Mouse (Mus musculus) CD4-positive helper T cell, adult 2 months (primary cell): ENCODE results near the gene Morn4.

Experiments used
- DNase-seq: peaks from one replicate; pipeline ENCODE4 v3.0.0-alpha.2; 2012; ENCODE audit warnings: low read depth, missing footprints, low spot score

Morn4 gene

DNA sequence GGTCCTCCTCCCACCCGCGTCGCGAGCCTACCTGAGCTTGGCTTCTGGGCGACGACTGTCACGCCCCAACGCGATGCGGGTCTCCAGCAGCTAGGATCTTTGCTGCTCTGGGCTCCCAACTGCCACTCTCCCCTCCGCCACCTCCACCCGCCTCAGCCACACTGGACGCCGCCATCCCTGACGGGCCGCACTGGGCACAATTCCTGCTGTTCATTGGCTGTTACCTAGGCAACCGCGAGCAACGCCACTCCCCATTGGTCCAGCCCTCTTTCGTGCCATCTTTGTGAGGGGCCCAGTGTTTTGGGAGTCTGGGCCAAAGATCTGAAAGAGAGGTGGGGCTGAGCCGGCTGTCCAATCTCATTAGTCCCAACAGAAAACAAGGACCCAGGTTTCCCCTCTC lies at the start of gene Morn4:
Gene Morn4 (minus strand): TSS at position 192 of the 400 bp plus-strand sequence.
- peak; percentile 51 for DNase-seq

DNA sequence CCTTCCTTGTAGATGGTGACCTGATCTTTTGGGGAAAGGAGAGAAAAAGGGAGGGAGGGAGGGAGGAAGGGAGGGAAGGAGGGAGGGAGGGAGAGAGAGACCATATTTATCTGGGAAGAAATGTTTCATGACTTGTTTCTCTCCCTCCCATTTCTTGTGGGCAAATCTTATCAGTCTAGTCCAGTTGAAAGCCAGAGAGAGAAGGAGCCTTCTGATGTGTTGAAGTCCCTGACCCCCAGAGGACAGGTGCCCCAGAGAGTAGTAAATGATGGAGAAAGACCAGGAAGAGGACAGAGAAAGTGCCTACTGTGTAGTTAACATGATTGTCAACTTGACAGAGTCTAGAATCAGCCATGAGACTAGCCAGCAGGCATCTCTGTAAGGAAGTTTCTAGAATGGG lies 48.9 kb upstream of the Morn4 start:
- no peak for DNase-seq

DNA sequence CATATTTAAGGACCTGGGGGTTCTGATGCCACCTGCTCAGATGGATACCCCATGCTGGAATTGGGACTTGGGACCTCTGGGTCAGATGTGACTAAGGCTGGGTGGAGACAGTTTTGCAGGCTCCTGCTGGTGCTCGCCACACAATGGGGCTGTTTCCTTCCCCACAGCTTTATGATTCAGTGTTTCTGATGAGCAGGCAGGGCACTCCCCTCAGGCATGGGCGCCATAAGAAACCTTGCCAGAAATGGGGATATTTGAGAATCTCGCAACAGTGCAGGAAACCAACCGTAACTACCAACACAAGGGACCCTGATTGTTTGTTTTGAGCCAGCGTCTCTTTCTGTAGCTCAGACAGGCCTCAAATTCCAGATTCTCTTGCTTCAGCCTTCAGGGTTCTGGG lies 44.9 kb upstream of the Morn4 start:
- no peak for DNase-seq

DNA sequence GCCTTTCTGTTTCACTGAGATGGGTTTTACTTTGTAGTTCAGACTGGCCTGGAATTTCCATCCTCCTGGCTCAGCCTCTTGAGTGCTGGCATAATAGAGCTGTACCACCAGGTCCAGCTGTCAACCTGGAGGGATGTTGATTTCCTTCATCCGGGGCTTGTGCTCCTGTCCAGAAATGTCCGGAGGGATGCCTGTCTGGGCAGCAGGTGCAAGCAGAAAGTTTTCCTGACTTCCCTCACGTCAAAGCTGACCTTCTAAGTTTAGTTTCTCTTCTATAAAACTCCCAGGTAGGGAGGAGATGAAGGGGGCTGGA lies 44.1 kb upstream of the Morn4 start:
- no peak for DNase-seq

DNA sequence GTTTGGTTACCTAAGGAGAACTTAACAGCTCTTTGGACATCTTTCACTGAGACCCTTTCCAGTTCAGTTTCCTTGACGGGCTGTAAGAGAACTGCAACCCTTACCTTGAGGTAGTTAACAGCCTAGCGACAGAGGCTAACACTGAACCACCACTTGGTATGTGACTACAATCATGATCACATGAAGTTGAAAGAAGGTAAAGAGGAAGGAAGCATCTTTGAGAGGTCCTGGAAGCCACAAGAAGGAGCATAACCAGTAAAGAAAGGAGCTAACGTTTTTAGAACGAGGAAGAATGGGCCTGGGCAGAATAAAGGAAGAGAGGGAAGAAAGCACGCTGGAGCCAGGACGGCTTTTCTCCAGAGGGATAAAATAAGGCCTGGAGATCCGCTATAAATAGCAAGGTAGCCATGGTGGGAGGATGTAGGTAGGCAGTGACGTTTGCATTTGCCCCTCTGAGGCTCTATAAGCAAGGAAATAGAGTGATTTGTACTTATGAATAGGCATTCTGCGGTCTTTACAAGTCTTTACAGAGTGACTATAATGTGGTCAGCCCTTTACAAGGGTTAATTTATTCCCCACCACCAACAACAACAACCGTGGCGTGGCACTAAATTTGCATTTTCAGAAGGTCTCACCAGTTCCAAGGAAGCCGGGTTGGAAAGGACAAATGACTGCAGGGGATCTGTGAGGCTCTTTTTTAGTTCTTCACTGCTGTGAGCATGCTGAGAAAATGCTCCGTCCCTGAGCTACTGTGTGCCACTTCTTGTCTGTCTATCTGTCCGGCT lies 43.5 kb upstream of the Morn4 start:
- no peak for DNase-seq

DNA sequence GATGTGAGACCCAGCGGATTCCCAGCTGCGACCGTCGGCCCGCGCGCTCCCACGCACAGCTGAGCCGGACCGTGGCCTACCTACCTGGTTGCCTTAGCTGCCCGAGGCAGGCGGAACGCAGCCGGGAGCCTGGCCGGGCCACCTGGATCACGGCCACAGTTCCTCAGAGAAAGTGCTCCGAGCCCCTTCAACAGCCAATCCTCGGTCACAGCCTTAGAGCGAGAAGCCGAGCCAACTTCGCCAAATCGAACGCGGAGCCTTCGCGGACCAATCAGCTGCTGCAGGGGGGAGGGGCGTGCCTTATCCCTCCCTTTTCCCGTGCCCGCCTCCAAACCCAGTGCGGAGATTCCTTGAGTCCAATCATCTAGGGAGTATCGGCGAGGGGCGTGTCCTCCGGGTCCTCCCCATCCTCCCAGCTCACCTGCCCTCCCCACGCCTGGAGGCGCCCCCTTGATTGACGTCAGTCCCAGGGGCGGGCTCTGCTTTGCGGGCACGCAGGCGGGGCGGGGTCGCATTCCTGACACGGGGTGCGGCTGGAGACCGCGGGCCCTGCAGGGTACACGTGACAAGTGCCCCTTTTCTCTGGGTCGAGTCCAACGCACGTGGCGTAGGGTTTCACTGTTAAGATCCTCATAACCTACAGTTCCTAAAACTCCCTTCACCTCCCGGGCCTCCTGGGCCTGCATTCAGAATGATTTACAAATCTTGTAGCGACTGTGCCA lies 42.8 kb upstream of the Morn4 start, which contains the start of gene Avpi1:
Gene Avpi1 (minus strand): TSS at position 273 of the 722 bp plus-strand sequence.
- DNase-seq, result peak; percentile 95

DNA sequence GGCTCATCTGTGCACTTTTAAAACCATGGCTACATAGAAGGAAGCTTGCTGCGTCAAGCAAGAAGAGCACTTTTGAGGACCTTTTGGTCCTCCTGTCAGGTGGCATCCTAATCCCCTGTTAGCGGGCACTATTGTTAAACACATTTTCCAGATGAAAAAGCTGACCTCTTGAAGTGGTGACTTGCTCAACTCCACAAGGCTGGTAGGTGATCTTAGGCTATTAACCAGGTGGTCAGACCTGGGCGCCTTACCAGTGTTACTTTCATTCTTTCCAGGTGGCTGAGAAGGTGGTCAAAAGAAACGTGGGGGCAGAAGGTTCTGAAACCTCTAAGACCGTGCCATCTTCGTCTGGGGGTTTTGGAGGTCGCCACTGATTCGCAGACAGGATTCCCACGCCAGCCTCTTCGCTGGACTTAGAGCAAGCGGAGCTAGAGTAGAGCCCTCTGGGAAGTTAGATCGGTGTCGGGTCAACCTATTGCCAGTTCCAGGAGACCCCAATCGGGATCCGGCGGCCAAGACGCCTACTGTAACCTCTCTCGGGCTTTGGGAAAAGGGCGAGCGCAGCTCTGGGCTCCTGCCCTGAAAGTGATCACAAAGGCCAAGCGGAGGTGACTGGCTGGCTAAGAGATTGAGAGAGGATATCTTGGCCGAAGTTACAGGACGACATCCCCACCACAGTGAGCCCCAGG lies 42.0 kb upstream of the Morn4 start:
- peak; percentile 20 for DNase-seq

DNA sequence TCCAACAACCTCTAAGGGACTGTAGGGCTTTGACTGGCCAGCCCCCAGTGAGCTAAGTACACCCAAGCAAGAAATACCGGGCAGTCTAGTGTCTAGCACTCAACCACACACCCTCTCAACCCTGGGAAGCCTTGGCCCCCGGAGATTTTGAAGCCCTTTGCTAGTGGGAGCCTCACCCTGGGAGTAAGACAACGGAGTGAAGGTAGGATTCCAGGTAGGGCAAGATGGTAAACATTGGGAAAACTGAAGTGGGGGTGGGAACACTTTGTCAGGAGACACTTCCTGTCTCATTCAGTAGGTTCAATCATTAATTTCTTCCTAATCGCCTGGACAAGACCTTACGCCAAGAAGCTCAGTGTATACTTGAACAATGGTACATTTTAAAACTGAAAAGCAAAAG lies 40.9 kb upstream of the Morn4 start:
- DNase-seq, result no peak

DNA sequence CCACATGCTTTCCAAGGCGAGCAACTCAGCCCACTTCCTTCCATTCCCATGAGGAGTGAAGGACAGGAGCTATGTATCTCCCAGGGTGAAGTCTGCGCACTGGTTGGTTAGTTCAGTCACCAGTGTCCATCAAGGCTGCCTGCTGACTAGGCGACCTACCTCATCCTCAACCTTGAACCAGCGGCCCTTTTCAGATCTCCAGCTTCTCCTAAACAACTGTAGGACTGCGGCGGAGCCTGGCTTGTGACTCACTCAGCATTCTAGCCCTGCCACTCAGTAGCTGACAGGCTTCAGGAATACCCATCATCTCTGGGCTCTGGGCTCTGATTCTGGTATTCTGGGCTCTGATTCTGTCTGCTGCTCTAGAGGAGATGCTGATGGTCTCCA lies 40.1 kb upstream of the Morn4 start:
- DNase-seq, result no peak

DNA sequence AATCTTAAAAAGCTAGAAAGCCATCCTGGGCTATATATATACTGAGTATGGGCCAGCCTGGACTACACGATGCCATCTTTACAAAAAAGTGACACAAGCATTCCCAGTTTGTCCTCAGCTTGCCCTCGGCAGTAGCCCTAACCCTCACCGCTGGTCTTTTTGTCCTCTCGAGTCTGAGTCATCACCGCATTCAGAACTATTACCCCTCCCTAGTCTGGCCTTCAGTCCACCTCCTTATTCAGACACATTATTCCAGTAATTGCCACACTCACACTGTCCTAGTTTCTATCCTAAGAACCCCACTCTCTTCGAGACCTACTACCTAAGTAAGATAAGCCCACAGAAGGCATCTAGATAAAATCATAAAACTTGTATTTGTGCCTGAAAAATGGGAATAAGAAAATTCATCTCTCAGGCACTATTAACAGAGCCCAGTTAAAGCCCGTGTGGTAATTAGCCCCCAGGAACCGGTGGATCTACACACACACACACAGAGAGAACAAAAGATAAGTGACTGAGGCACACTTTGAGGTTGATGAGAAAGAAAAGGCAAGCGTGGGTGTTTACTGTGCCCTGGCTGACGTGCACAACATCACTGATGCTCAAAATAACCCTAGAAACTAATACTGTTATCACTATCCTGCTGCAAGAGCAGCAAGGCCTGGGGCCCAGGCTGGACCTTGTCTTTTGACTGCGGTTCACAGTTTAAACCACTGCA lies 39.5 kb upstream of the Morn4 start:
- DNase-seq, result no peak

DNA sequence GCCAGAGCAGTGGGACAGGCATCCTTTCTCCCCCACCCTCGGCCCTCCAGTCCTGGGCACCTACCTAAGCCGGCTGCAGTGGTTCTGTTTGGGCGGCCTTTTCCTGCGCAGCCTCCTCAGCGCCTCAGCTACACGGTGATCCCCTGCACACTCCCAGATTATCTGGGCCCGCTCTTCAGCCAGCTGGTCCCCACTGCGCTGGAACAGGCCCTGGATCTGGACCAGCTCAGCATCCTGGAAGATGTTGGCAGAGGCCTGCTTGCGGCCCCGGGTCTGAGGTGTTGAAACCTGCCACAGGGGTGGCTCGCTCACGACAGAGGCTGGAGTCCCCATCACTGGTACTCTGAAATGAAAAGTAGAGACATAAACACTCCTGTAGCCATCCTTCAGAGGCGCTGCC lies 38.5 kb upstream of the Morn4 start:
- no peak for DNase-seq

DNA sequence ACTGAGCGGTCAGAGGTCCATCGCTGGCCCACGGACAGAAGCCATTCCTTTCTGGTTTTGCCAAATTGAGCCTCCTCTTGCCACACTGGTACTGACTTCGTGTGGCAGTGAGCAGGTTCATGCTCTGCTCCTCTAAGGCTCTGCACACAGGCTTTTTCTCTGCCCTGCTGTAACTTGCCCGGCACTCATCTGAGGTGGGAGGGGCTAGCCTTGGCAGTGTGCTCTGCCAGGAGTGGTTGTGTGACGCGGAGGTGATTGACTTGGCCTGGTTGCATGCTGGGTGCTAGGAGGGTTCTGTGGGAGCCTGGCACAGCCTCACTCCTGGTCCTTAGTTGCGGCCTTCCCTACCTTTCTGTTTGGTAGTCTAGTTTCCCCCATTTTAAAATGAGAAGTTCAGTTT lies 34.3 kb upstream of the Morn4 start:
- DNase-seq, result no peak

DNA sequence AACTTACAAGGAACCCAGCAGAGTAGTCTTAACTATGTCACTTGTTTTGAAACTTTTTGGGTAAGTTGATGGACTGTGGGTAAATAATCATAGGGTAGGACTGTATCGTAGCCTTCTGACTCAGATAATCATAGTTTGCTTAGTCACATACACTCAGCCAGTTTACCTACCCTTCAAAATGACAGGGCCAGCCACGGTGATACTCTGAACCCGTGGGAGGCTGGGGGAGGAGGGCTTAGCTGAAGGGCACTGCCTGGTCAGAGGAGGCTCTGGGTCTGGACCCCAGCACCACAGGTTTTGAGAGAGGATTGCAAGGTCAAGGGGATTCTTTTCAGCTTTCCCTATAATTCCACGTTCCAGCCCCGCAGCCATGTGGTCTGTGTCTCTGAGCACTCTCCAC lies 32.4 kb upstream of the Morn4 start:
- DNase-seq, result no peak

DNA sequence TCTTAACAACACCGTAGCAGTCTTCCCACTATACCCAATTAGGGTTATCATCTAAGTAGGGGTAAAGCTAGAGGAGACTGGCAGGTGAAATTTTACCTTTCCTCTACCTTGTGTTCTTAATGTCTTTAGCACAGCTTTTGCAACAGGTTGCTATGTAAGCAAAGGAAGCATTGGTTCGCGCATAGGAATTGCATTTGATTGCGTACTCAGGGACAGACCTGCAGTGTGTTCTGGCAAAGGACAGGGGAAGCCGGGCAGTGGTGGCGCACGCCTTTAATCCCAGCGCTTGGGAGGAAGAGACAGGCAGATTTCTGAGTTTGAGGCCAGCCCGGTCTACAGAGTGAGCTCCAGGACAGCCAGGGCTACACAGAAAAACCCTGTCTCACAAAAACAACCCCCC lies 32.0 kb upstream of the Morn4 start:
- no peak for DNase-seq

DNA sequence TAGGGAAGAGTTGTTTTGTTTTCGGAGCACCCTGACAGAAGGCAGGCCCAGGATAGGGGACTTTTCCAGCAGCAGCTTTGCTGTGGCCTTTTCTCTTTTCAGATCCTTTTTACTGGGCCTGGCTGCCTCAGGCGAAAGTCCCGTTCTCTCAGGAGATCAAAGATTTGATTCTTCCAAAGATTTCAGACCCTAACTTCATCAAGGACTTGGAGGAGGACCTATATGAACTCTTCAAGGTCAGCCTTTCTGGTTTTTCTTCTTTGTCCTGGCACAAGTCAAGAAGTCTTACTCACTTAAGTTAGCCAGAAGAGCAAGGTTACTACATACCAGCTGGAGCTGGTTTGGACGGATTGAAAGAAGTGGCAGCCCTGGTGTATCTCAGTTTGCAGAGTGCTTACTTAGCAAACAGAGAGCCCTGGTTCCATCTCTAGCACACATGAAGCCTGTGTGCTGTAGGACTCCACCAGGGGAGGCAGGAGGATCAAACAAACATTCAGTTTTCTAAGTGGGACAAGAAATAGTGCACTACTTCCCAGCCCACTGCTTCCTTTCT lies 29.7 kb upstream of the Morn4 start:
- no peak for DNase-seq

DNA sequence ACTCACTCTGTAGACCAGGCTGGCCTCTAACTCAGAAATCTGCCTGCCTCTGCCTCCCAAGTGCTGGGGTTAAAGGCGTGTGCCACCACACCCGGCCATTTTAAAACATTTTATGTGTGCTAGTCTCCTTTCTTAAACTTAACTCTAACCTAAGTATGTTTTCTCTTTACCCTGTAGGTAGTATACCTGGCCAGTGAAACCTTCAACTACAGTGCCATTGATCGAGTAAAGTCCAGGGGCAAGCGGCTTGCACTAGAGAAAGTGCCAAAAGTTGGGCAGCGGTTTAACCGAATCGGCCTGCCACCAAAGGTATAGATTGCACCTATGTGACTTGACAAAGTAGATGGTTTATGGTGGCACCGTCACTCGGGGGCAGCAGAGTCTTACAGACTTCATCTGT lies 18.5 kb upstream of the Morn4 start:
- no peak for DNase-seq

DNA sequence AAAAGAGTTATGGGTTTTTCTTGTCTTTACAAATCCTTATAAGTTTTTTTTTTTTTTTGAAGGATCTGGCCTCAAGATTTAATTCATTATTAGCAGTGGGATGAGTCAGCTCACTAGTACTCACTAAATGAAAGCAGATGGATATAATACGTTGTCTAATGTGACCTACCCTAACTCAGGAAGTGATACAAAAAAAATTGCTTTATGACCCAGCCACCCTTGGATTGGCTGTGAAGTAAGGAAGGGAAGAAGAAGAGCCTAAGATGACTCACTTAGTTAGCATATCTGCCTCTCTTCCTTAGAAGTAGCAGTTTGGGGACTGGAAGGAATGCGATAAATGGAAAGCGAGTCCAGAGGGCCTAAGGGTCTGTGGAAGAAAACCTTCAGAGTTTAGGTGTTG lies 13.2 kb upstream of the Morn4 start:
- no peak for DNase-seq

DNA sequence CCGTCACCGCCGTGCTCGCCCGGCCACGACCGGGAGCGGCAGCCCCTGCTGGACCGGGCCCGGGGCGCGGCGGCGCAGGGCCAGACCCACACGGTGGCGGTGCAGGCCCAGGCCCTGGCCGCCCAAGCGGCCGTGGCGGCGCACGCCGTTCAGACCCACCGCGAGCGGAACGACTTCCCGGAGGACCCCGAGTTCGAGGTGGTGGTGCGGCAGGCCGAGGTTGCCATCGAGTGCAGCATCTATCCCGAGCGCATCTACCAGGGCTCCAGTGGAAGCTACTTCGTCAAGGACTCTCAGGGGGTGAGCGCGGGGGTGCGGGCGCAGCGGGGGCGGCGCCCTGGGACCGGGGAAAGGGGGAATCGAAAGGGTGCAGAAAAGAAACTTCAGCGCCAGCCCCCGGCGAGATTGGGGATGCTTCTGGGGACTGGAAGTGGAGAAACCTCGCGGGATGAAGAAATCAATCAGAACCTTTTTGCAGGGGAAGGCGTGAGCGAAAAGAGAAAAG lies 4.5 kb upstream of the Morn4 start:
- DNase-seq, result peak; percentile 73

DNA sequence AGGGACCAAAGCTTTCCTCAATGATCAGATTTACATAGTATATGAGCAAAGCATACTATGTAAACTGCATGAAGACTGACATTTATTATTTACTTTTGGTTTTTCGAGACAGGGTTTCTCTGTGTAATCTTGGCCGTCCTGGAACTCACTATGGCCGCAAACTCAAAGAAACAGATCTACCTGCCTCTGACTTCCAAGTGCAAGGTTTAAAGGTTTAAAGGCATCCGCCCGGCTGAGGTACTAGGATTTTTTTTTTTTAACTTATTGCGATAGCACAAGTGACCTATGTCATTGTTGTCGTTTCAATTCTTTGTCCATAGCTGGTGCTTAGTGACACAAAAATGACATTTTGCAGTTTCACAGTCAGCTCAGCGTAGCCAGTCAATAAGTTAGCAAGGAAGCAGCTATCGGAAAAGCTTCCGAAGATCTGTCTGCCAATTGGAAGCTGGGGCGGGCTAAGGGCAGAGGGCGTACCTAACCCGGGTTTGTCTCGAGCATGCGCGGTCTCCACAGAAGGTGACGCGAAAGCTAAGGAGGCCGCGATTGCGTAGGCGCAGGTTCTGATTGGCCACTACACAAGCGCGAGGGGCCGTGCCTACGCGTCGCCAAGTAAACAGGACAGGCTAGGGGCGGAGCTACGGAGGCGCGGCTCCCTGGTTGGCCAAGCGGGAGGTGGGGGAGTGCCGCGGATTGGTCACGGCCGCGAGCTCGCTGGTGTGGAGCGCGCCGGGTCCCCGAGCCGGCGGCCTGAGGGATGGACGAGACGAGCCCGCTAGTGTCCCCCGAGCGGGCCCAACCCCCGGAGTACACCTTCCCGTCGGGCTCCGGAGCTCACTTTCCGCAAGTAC lies 3.8 kb upstream of the Morn4 start, which contains the start of gene Pi4k2a:
Gene Pi4k2a (plus strand): TSS at position 723 of the 848 bp plus-strand sequence.
- peak; percentile 100 for DNase-seq

DNA sequence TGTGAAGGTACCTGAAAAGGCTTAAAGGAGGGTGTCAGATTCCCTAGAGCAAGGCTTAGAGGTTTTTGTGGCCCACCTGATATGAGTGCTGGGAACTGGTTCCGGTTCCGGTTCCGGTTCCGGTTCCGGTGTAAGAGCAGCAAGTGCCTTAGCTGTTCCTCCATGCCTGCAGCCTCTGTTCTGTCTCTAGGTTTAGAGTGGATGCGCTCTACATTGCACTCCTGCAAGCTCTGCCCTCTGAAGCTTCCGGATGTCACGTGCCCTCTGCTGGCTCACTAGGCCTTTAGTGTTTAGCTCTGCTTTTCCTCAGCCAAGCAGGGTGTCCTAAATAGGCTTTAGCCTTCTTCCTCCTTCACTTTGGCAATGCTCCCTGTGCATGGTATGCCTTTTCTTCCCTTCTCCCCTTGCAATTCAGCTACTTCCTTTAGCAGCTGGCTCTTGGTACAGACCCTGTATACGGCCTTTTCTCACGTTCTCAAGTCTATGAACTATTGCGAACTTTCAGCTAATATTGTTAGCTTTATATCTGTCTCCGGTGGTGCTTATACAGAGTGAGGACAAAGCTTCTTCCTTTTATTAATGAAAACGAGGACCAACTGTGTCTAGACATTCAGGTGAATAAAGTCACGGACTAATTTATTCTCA lies 3.1 kb upstream of the Morn4 start:
- DNase-seq, result peak; percentile 86
